Mouse (Mus musculus) G1E (cell line): ENCODE data around the gene Trim47.

ENCODE experiments used
- CTCF ChIP-seq: IDR thresholded peaks from 2 replicates; pipeline ENCODE4 v1.5.1; 2012; ENCODE audit warnings: low read depth, low read length, inconsistent platforms, mixed read lengths
- GATA1 ChIP-seq: IDR thresholded peaks from 2 replicates; pipeline ENCODE4 v1.6.1; 2012; ENCODE audit warnings: borderline replicate concordance, low read length, inconsistent platforms, mixed read lengths
- POLR2AphosphoS5 ChIP-seq: IDR thresholded peaks from 2 replicates; pipeline ENCODE4 v1.6.1; 2012; ENCODE audit warnings: low read depth, low read length, inconsistent platforms; ENCODE audit not compliant: insufficient replicate concordance
- TAL1 ChIP-seq: conservative IDR thresholded peaks from 2 replicates; pipeline ENCODE4 v1.6.1; 2012; ENCODE audit warnings: low read depth, low read length, inconsistent platforms, mixed read lengths

- TF ChIP-seq CTCF (no peak), GATA1 (no peak), POLR2AphosphoS5 (no peak), TAL1 (no peak)
Observed at GRCm38 (mm10) chr11:116089545-116089944, 37.5 kb downstream of the Trim47 start.
